Mouse (Mus musculus) stomach, embryonic 16.5 days (tissue): ENCODE results near the gene Ston2. TPM values are rescaled to one million over a fixed set of nuclear protein-coding genes. Genes with fewer than 3 reads are reported as not detected.
"Not testable (repeated sequence)": the region's sequence is repeated elsewhere in the genome, so short reads cannot be mapped to it uniquely, and the experiment has no call there.

Experiments
- ATAC-seq: fragments of 200-750 bp; cut with Nextera tagmentation; 2 replicates; pipeline ENCODE4 v1.8.0; 2017; ENCODE audit warnings: moderate number of reproducible peaks, moderate TSS enrichment; ENCODE audit not compliant: insufficient read depth, low FRiP score
- H3K27ac ChIP-seq: fragments of 300-500 bp; sonication (generic); 2 replicates; pipeline ENCODE4 v1.5.1; 2014; ENCODE audit warnings: low read length
- H3K27me3 ChIP-seq: fragments of 300-500 bp; sonication (generic); 2 replicates; pipeline ENCODE4 v1.6.1; 2014; ENCODE audit warnings: low read length, control low read depth, mixed read lengths; ENCODE audit not compliant: control insufficient read depth, insufficient read depth
- H3K36me3 ChIP-seq: fragments of 300-500 bp; sonication (generic); 2 replicates; pipeline ENCODE4 v1.6.1; 2014; ENCODE audit warnings: low read length; ENCODE audit not compliant: control insufficient read depth, insufficient read depth
- H3K4me1 ChIP-seq: fragments of 300-500 bp; sonication (generic); 2 replicates; pipeline ENCODE4 v1.6.1; 2014; ENCODE audit warnings: low read length, control low read depth, mixed read lengths; ENCODE audit not compliant: control insufficient read depth, insufficient read depth
- H3K4me2 ChIP-seq: fragments of 300-500 bp; sonication (generic); 2 replicates; pipeline ENCODE4 v1.6.1; 2014; ENCODE audit warnings: low read depth, low read length, mixed read lengths
- H3K4me3 ChIP-seq: fragments of 300-500 bp; sonication (generic); replicated peaks from 2 replicates; pipeline ENCODE4 v1.5.1; 2014; ENCODE audit warnings: mild to moderate bottlenecking, low read length
- H3K9ac ChIP-seq: fragments of 300-500 bp; sonication (generic); 2 replicates; pipeline ENCODE4 v1.6.1; 2014; ENCODE audit warnings: low read length
- H3K9me3 ChIP-seq: fragments of 300-500 bp; sonication (generic); replicated peaks from 2 replicates; pipeline ENCODE4 v1.6.1; 2016; ENCODE audit warnings: low read length, control low read depth; ENCODE audit not compliant: control insufficient read depth
- WGBS: fragments of 180-500 bp; shearing (Covaris S2); extraction: QIAGEN DNeasy Blood & Tissue Kit; methylation state at CpG from one replicate; pipeline ENCODE4 v1.1.7; 2014; 5-methylcytosine and 5-hydroxymethylcytosine counted together
- polyA plus RNA-seq: library from polyadenylated mRNA; unstranded; fragments of >200 nt; fragmentation: Nextera tagmentation; extraction: Ambion mirVana; gene quantifications from 2 replicates; pipeline ENCODE4 v1.2.1, GENCODE M21; 2015

Ston2 gene
- polyA plus RNA-seq, 1 experiment from 2014 or later = 8.5 TPM

GRCm38 (mm10) chr12:91798720-91799378 is 10.7 kb upstream of the Ston2 start:
- Histone ChIP-seq H3K36me3 (no peaks in the 10 kb centered on the region), H3K27ac (no peak overlapping the region), H3K9me3 (no peaks in the 10 kb centered on the region), H3K27me3 (no peaks in the 10 kb centered on the region), H3K9ac (no peak overlapping the region), H3K4me1 (no peaks in the 10 kb centered on the region), H3K4me2 (no peak overlapping the region), H3K4me3 (no peak overlapping the region)
- ATAC-seq = no peak
- WGBS = 75% methylated on average over 6 of the region's 6 CpGs

- no peaks in the 10 kb centered on the region for H3K4me1 ChIP-seq
- no peak overlapping the region for H3K4me2 ChIP-seq
- ATAC-seq = no peak
- H3K9ac ChIP-seq = no peak overlapping the region
- WGBS = 56% methylated on average over 4 of the region's 4 CpGs
- H3K9me3 ChIP-seq = no peaks in the 10 kb centered on the region
- H3K36me3 ChIP-seq = no peaks in the 10 kb centered on the region
- H3K4me3 ChIP-seq = no peak overlapping the region
- no peaks in the 10 kb centered on the region for H3K27me3 ChIP-seq
- no peak overlapping the region for H3K27ac ChIP-seq
These were observed 8.6 kb upstream of the Ston2 start for GRCm38 (mm10) chr12:91796774-91797173.

GRCm38 (mm10) chr12:91793266-91793665 is 5.1 kb upstream of the Ston2 start:
- no peak for ATAC-seq
- WGBS = 75% methylated on average over 8 of the region's 8 CpGs

GRCm38 (mm10) chr12:91791822-91792221 is 3.6 kb upstream of the Ston2 start:
- H3K36me3 ChIP-seq = no peaks in the 10 kb centered on the region
- H3K27me3 ChIP-seq = no peaks in the 10 kb centered on the region
- WGBS = 65% methylated on average over 4 of the region's 4 CpGs
- no peak overlapping the region for H3K4me3 ChIP-seq
- H3K4me1 ChIP-seq = no peaks in the 10 kb centered on the region
- H3K9me3 ChIP-seq = no peaks in the 10 kb centered on the region
- no peak overlapping the region for H3K9ac ChIP-seq
- ATAC-seq = no peak
- no peak overlapping the region for H3K27ac ChIP-seq
- no peak overlapping the region for H3K4me2 ChIP-seq

More at GRCm38 (mm10) chr12:91793266-91793665, 5.1 kb upstream of the Ston2 start:
- Histone ChIP-seq H3K27ac (no peak overlapping the region), H3K4me2 (no peak overlapping the region), H3K4me3 (no peak overlapping the region), H3K36me3 (no peaks in the 10 kb centered on the region), H3K4me1 (no peaks in the 10 kb centered on the region), H3K9ac (no peak overlapping the region), H3K27me3 (no peaks in the 10 kb centered on the region), H3K9me3 (no peaks in the 10 kb centered on the region)

GRCm38 (mm10) chr12:91789801-91790200 is 1.6 kb upstream of the Ston2 start:
- Histone ChIP-seq H3K9me3 (no peaks in the 10 kb centered on the region), H3K4me3 (no peak overlapping the region), H3K36me3 (no peaks in the 10 kb centered on the region), H3K4me1 (0 out of 2 replicates have a peak, but pooled peaks cover 5% of the 10 kb centered on the region), H3K9ac (no peak overlapping the region), H3K4me2 (no peak overlapping the region), H3K27me3 (no peaks in the 10 kb centered on the region), H3K27ac (no peak overlapping the region)
- WGBS = 57% methylated on average over 6 of the region's 6 CpGs
- ATAC-seq = peak; percentile 11; the same call in 1 of the 2 replicates

DNA sequence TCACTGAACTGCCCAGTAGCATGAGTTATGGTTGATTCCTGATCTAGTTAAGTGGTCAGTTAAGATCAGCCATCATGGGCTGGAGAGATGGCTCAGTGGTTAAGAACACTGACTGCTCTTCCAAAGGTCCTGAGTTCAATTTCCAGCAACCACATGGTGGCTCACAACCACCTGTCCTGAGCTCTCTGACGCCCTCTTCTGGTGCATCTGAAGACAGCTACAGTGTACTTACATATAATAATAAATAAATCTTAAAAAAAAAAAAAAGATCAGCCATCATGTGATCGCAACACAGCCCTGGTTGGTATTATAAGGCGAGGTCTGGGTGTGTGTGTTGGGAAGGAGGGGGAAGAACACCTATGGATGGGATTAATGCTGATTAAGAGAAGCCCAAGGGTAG is 259 bp upstream of the Ston2 start:
- H3K27ac ChIP-seq, ATAC-seq, H3K4me3 ChIP-seq, H3K4me2 ChIP-seq, H3K27me3 ChIP-seq, H3K9ac ChIP-seq, H3K36me3 ChIP-seq, H3K9me3 ChIP-seq, H3K4me1 ChIP-seq: not testable (repeated sequence)
- 63% methylated on average over 3 of the region's 3 CpGs for WGBS

- Histone ChIP-seq H3K36me3 (no peaks in the 10 kb centered on the region), H3K4me2 (no peak overlapping the region), H3K4me1 (0 out of 2 replicates have a peak, but pooled peaks cover 5% of the 10 kb centered on the region), H3K27me3 (no peaks in the 10 kb centered on the region), H3K27ac (no peak overlapping the region), H3K9me3 (no peaks in the 10 kb centered on the region), H3K9ac (no peak overlapping the region), H3K4me3 (no peak overlapping the region)
- peak; percentile 80 for ATAC-seq
- 23% methylated on average over 10 of the region's 10 CpGs for WGBS
These were observed 1.8 kb downstream of the Ston2 start for GRCm38 (mm10) chr12:91786355-91786754.

DNA sequence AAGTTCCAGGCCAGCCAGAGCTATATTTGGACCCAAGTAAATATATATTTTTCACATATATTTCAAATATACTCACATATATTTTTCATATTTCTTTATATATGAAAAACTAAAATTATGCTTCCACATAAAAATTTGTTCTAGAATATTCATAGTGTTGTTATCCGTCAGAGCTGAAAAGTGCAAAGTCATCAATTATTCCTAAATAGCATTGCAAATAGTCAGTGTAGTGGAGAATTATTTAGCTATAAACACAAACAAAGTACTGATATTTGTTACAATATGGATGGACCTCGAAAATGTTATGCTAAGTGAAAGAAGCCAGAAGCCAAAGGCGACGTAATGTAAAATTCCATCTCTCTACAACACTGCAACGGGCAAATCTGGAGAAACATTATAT is 6.8 kb downstream of the Ston2 start:
- no peak overlapping the region for H3K27ac ChIP-seq
- no peaks in the 10 kb centered on the region for H3K9me3 ChIP-seq
- no peak overlapping the region for H3K9ac ChIP-seq
- no peak overlapping the region for H3K4me2 ChIP-seq
- 83% methylated on average over 5 of the region's 5 CpGs for WGBS
- H3K4me3 ChIP-seq = no peak overlapping the region
- H3K27me3 ChIP-seq = no peaks in the 10 kb centered on the region
- H3K36me3 ChIP-seq = no peaks in the 10 kb centered on the region
- peaks cover 8% of the 10 kb centered on the region; the same call in 1 of the 2 replicates for H3K4me1 ChIP-seq
- no peak for ATAC-seq

- WGBS = 86% methylated on average over 3 of the region's 3 CpGs
These were observed 7.7 kb downstream of the Ston2 start for GRCm38 (mm10) chr12:91780531-91780930.

More at GRCm38 (mm10) chr12:91780531-91780930, 7.7 kb downstream of the Ston2 start:
- Histone ChIP-seq H3K4me1 (peaks cover 3% of the 10 kb centered on the region; the same call in 1 of the 2 replicates), H3K9ac (no peak overlapping the region), H3K27ac (no peak overlapping the region), H3K27me3 (no peaks in the 10 kb centered on the region), H3K4me3 (no peak overlapping the region), H3K36me3 (no peaks in the 10 kb centered on the region), H3K4me2 (no peak overlapping the region), H3K9me3 (no peaks in the 10 kb centered on the region)
- ATAC-seq = no peak
